Mouse (Mus musculus): Measurements from ENCODE around the gene Lrp8.

GRCm38 (mm10) chr4:107923803-107924194, 121.7 kb downstream of the Lrp8 start:
- TF ChIP-seq CTCF (IDR thresholded peaks at IDR 0.05): no peak
- no peak for TF ChIP-seq POLR2A (IDR thresholded peaks at IDR 0.05; ENCODE audit: insufficient read depth, low read depth, low read length)
